Mouse (Mus musculus) MEL (cell line): ENCODE measurements around the gene Mrm2.

ENCODE experiments used
- CTCF ChIP-seq, 3 experiments: IDR thresholded peaks in 2 of 3; conservative IDR thresholded peaks in 1 of 3; 2 replicates each; pipeline ENCODE4 v1.5.1; 2011 to 2012; ENCODE audit warnings: low read length in 3 of 3, low read depth in 2 of 3, mild to moderate bottlenecking in 2 of 3, improper control_type of control experiment in 1 of 3, inconsistent platforms in 1 of 3, mixed read lengths in 1 of 3, moderate library complexity in 1 of 3; ENCODE audit not compliant: control insufficient read depth in 1 of 3, insufficient read depth in 1 of 3, poor library complexity in 1 of 3, severe bottlenecking in 1 of 3
- EP300 ChIP-seq, 2 experiments: IDR thresholded peaks; 2 replicates each; pipeline ENCODE4 v1.6.1; 2011; ENCODE audit warnings: improper control_type of control experiment in 2 of 2, low read length in 2 of 2, low read depth in 1 of 2, mild to moderate bottlenecking in 1 of 2
- GATA1 ChIP-seq: IDR thresholded peaks from 2 replicates; pipeline ENCODE4 v1.6.1; 2011; ENCODE audit warnings: low read depth, low read length, improper control_type of control experiment
- MAFK ChIP-seq: IDR thresholded peaks from 2 replicates; pipeline ENCODE4 v1.6.1; 2011; ENCODE audit warnings: low read depth, mild to moderate bottlenecking, low read length, improper control_type of control experiment, borderline replicate concordance
- NRF1 ChIP-seq: IDR thresholded peaks from 2 replicates; pipeline ENCODE4 v1.6.1; 2014; ENCODE audit warnings: low read depth, mild to moderate bottlenecking, inconsistent platforms, low read length, improper control_type of control experiment, moderate library complexity; ENCODE audit not compliant: poor library complexity, insufficient read depth, severe bottlenecking
- POLR2A ChIP-seq, 2 experiments: IDR thresholded peaks; 2 replicates each; pipeline ENCODE4 v1.6.1; 2011 to 2012; ENCODE audit warnings: low read length in 2 of 2, mild to moderate bottlenecking in 2 of 2, control low read depth in 1 of 2, improper control_type of control experiment in 1 of 2, low read depth in 1 of 2, moderate library complexity in 1 of 2; ENCODE audit not compliant: control insufficient read depth in 1 of 2, insufficient read depth in 1 of 2, poor library complexity in 1 of 2
- POLR2AphosphoS2 ChIP-seq: IDR thresholded peaks from 2 replicates; pipeline ENCODE4 v1.6.1; 2011; ENCODE audit warnings: low read length, improper control_type of control experiment
- RAD21 ChIP-seq: IDR thresholded peaks from 2 replicates; pipeline ENCODE4 v1.6.1; 2011; ENCODE audit warnings: mild to moderate bottlenecking, low read depth, low read length, improper control_type of control experiment
- TBP ChIP-seq: IDR thresholded peaks from 2 replicates; pipeline ENCODE4 v1.8.0; 2011; ENCODE audit warnings: low read depth, low read length, improper control_type of control experiment

- TF ChIP-seq MAFK (no peak), RAD21 (no peak), POLR2AphosphoS2 (no peak), NRF1 (no peak), CTCF (IDR thresholded peaks at IDR 0.05 in 2 of 3, conservative IDR thresholded peaks at IDR 0.05 in 1 of 3; ENCODE audit: control insufficient read depth in 1 of 3, insufficient read depth in 1 of 3, low read depth in 2 of 3, low read length in 3 of 3, poor library complexity in 1 of 3, severe bottlenecking in 1 of 3) (no peak), POLR2A (IDR thresholded peaks at IDR 0.05; ENCODE audit: control insufficient read depth in 1 of 2, insufficient read depth in 1 of 2, low read depth in 1 of 2, low read length in 2 of 2, poor library complexity in 1 of 2) (no peak), EP300 (IDR thresholded peaks at IDR 0.05; ENCODE audit: low read depth in 1 of 2, low read length in 2 of 2) (no peak), TBP (no peak), GATA1 (no peak)
Measured at GRCm38 (mm10) chr5:140355934-140356333, 24.2 kb upstream of the Mrm2 start.
